Mouse (Mus musculus): ENCODE measurements around the gene Gaa. TPM values are rescaled to one million over a fixed set of nuclear protein-coding genes. Genes with fewer than 3 reads are reported as not detected.

Gene Gaa
- polyA plus RNA-seq, 1 experiment: 46.2 TPM

DNA sequence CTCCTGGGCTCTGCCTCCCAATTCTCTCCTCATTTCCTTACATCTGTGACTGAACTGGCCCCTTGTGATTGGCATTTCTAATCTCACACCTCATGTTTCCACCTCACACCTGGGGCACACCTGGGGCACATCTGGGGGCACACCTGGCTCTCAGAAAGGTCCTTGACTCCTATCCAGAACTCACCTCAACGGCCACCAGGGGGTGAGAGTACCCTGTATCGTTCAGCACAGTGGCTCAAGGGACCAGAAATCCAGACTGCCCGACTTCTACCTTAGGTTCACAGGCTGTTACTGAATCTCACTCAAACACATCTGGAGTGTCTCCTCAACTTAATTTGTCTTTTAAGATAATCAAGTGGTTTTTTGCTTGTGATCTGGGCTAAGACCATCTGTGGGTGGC lies 64.3 kb downstream of the Gaa start:
- no peaks in the 10 kb centered on the region for H3K27me3 ChIP-seq (ENCODE audit: control insufficient read depth, insufficient read depth, low read length)
- TF ChIP-seq CTCF (IDR thresholded peaks at IDR 0.05; ENCODE audit: control insufficient read depth, insufficient read depth, insufficient replicate concordance, low read depth, low read length) (no peak; the same call in 1 of the 2 replicates), POLR2A (IDR thresholded peaks at IDR 0.05; ENCODE audit: control insufficient read depth, low read depth, low read length) (no peak)
- no peaks in the 10 kb centered on the region for H3K4me1 ChIP-seq (ENCODE audit: control insufficient read depth, insufficient read depth, low read length)
- no peaks in the 10 kb centered on the region for H3K36me3 ChIP-seq (ENCODE audit: control insufficient read depth, insufficient read depth, low read length)
- H3K4me3 ChIP-seq (ENCODE audit: control insufficient read depth, low read depth, low read length): no peak overlapping the region
- no peak overlapping the region for H3K27ac ChIP-seq (ENCODE audit: control insufficient read depth, insufficient read depth, low read depth, low read length)

Other genes starting within 250 kb of the Gaa start
- gene Cbx2, start 244.9 kb upstream of the Gaa start, polyA plus RNA-seq (2012; rRNA removed): 2.3 and 2.4 TPM in 2 replicates
- 0.53 and 0.79 TPM in 2 replicates for gene Cbx8, start 226.9 kb upstream of the Gaa start, polyA plus RNA-seq (2012; rRNA removed)
- 3.3 and 3.8 TPM in 2 replicates for gene Cbx4, start 181.7 kb upstream of the Gaa start, polyA plus RNA-seq (2012; rRNA removed)
- 1.1 and 1.2 TPM in 2 replicates for gene Tbc1d16, start 39.4 kb upstream of the Gaa start, polyA plus RNA-seq (2012; rRNA removed)
- 73.2 and 78.5 TPM in 2 replicates for gene Ccdc40, start 39.3 kb upstream of the Gaa start, polyA plus RNA-seq (2012; rRNA removed)
- gene Eif4a3, start 32.2 kb downstream of the Gaa start, polyA plus RNA-seq (2012; rRNA removed): 73.6 and 81.2 TPM in 2 replicates
- gene Card14, start 39.9 kb downstream of the Gaa start, polyA plus RNA-seq (2012; rRNA removed): 0.44 and 0.76 TPM in 2 replicates
- 11.4 and 13.8 TPM in 2 replicates for gene Sgsh, start 87.6 kb downstream of the Gaa start, polyA plus RNA-seq (2012; rRNA removed)
- 4.2 and 5.5 TPM in 2 replicates for gene Slc26a11, start 87.7 kb downstream of the Gaa start, polyA plus RNA-seq (2012; rRNA removed)
- gene Rnf213, start 125.2 kb downstream of the Gaa start, polyA plus RNA-seq (2012; rRNA removed): 3.9 and 4.5 TPM in 2 replicates
- gene Endov, start 223.5 kb downstream of the Gaa start, polyA plus RNA-seq (2012; rRNA removed): 11.4 and 12.8 TPM in 2 replicates